Mouse (Mus musculus): ENCODE measurements around the gene Ptpdc1.

DNA sequence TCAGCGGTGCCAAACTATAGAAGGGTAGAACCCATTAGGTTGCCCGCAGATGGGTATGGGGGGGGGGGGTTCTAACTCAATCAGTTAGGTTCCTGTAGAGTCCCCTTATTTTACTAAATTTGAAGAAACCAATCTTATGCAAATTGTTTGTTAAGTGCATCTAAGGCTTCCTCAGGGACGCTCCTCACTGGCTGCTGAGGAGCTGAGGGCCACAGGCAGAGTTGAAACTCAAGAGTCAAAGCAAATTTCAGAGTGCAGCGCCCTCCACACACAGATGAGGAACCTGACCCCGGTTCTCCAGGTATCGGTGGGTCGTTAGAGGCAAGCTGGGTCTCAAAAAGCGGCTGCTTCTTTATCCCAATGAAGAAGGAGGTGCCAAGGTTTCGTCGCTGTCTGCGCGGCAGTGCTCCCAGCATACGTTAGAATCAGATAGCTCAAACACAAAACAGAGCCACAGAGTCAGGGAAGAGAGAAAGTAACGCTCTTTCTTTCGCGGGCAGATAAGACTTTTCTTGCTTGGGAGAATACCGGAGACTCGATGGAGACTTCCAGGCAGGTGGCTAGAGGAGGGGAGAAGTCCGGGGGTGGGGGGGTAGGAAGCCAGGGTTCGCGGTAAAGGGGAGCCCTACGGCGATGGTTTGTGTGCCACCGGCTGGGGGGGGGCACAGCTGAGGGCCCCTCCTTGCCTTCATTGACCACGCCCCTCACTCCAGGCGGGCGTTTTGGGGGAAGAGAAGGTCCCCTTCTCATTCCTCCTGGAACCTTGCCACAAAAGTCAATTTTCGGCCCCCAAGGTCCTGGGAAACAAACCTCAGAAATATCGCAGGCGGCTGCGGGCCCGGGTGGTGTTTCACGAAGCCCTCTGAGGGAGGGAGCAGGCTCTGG, 42.9 kb upstream of the Ptpdc1 start:
- TF ChIP-seq CTCF (IDR thresholded peaks at IDR 0.05; ENCODE audit: control insufficient read depth, insufficient read depth, insufficient read length) (no peak), CEBPB (IDR thresholded peaks at IDR 0.05; ENCODE audit: low read depth) (no peak), MYOG (IDR thresholded peaks at IDR 0.05; ENCODE audit: control insufficient read depth, extremely low read depth, insufficient read length) (no peak)

All from C2C12 (cell line).